Mouse (Mus musculus) gastrocnemius, postnatal 4 days (tissue): ENCODE data around the gene Setd2. TPM values are rescaled to one million over a fixed set of nuclear protein-coding genes. Genes with fewer than 3 reads are reported as not detected.

Experiments
- DNase-seq, 2 experiments: peaks; one replicate each; pipeline ENCODE4 v3.0.0; 2021 to 2022; ENCODE audit warnings: low spot score in 2 of 2, mixed read lengths in 2 of 2
- total RNA-seq, 2 experiments: library from RNA; stranded (reverse); gene quantifications; 2 replicates each; pipeline ENCODE4 v1.2.3; 2021

Setd2 gene
- total RNA-seq, 2 experiments from 2014 or later: 61.7 to 62.3 TPM

DNA sequence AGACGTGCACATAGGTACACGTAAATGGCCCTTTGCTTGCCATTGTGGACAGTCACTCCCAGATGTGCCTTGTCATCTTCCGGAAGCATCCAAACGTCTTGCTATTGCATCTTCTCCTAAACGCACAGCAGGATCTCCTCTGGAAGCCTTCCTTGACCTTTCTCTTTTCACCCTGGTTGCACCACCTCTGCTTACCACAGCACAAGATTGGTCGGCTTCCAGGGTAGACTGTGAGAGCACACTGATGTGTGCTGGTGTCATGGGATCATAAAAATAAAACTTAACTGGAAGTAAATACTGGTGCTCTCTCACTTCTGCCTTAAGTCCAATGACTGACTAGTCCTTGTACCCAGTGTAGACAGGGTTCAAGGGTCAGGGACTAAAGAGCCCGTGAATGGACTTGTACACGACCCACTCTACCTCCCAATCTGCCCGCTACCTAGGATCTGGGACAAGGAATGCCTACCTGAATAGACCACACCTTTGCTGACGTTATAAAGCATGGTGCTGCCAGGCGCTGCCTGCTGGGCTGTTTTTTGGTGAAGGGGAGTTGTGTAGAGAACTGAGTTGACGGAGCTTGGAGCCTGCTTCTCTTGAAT, 90.3 kb downstream of the Setd2 start:
- DNase-seq: no peak

DNA sequence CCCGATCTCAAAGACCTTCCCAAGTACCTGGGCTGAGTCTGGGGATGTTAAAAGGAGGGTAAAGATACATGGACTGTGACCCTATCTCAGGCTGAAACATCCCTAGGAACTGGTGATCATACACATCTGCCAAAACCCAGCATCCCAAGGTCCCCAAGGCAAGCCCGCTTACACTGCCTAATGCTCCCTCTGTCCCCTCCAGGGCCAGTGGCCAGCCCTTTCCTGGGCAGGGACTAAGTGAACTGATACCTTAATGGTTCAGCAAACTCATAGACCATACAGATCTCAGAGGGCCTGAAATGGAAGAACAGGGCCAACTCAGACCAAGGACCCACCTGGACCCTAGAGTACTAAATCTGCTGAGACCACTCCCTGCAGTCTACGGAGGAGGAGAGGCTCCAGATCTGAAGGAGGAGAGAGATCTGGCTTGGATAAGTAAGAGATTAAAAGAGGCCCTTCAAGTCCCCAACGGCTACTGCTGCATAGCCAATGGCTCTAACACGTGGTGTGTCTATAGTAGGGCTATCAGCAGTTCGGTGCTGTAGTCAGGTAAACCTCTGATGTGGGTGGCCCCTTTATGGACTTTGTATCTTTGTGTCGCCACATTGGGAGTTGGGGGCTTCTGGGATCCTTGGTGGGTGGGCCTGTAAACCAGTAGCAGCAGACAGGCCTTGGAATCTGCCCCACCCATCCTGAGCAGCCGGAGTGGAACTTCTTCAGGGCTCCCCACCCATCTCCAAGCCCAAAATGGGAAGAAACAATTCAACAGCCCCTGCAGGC, 91.2 kb downstream of the Setd2 start:
- no peak for DNase-seq

DNA sequence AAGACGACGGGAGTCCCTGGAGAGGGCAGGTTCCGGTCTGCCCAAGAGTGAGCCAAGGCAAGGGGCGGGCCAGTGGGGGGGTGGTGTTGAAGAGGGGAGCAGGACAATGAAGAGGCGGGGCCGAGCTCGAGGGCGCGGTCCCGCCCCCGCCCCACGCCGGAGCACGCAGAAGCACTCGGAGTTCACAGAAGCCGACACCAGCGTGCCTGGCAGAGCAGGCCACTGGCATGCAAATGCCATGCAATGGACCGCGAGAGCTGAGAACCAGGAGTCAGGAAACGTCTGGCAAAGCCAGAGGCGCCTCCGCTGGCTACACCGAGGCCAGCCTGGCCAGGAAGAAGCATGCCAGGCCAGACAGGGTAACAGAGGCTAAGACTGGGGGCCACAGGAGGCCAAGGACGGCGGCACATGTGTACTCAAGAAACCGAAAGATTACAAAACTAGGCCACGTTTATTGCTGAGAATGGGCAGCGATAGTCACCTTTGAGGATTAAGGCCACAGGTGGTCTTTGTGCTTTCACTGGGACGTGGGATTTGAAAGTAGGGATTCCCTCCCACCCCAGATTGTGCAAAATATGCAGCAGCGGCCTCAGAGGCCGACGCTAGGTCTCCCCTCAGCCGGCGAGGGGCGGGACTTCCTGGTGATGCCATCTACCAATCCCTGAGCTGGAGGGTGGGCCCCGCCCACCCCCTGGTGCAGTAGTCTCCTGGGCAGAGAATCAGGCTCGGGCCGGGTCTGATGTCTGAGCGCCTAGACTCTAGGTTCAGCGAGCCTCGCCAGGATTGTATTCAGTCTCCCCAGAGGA, 92.2 kb downstream of the Setd2 start, which contains the start of gene Nradd:
TSS of gene Nradd (minus strand) at position 92 of the 806 bp plus-strand sequence.
- peak; percentile 83 to 89 for DNase-seq

DNA sequence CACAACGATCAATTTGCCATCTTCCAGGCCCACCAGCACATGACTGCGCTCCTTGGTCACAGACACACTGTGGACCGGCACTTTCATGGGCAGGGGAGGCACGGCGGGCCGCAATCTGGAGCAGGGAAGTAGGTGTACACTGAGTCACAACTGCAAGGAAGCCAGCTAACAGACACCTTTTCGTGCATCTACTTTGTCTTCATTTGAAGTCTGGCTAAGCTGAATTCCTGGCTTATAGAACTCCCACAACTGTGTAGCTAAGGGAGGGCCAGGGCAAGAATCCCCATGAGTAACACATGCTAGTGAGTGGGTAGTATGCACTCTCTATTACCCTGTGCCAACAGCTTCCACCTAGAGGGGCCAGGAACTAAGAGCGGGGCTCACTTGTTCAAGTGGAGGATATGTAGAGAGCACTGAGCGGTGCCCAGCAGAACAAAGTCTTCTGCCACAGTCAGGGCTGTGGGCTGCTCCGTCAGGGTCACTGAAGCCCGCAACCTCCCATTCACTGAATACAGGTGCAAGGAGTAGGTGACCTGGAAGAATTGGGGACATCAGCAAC, 93.0 kb downstream of the Setd2 start:
- no peak for DNase-seq

DNA sequence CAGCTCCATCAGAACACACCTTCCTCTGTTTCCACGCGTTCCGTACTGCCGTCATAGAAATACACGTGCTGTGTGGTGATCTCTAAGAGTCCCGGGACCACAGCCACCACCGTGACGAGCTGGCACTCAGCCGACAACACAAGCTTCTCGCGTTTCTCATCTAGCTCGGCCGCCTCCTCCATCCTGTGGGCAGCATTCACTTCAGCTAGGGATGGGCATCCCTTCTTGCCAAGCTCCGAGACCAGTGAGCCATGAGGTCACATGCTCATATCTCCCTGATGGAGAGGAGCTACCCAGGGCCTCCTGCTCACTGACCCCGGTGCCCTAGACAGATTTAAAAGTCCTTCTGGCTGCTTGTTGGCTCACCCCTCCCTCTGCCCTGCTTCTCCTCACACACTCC, 97.8 kb downstream of the Setd2 start:
- DNase-seq: no peak

DNA sequence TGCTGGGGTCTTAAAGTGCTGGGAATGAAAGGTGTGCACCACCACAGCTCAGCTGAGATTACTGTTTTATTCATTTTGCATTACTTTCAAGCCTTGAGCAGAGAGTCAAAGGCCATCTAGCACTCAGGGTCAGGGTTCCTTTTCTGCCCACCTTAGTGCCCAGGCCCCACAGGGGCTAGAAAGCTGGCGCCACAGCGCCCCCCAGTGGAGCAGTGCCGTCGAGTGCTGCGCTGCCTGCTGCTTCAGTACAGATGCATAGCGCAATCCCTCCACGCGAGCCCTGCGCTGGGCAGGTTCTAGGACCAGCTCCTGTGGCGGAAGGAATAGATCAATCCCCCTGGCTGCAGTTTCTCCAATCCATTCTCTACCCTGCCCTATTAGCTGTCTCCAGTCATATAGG, 98.8 kb downstream of the Setd2 start:
- DNase-seq: peak in 1 of 2 experiments; percentile 56

DNA sequence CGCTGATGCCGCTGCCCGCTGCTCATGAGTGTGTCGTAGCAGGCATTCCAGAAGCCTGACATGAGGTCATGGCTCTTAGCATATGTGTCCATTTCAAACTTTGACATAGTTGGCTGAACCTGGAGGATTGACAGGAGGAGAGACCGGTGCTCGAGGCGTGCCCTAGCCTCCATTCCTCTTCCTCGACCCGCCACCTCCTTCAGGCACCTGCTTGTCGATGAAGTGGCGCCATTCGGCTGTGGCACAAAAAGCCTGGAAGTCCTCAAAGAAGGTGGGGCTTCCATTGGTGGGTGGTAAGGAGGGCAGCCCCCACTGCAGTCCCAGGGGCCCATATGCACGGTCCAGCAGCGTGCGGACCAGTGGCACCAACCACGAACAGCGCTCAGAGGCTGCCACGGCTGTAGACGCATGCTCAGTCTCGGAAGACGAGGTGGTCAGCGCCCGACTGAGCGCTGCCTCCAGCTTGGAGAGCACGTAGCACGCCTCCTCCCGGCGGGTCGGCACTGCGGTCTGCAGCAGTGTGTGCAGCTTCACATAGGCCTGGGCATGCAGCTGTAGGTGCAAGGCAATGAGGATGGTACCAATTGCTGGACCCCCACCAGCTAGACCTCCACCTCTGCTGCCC, 99.4 kb downstream of the Setd2 start:
- no peak for DNase-seq

DNA sequence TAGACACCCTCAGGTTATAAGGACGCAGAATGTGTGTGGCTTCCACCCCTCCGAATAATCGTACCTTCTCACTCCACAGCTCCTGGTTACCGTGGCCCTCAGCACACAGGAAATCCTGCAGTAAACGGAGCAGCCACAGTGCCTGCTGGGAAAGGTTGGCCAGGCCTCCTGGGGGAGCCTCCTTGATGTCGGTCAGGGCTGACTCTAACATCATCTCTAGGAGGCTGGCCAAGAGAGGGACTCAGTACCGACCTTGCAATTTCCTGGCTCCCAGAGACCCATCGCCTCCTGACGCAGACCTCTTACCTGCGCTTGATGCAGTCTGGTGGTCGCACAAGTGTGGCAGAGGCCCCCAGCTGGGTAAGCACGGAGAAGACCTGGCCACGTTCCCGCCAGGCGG, 100.3 kb downstream of the Setd2 start:
- no peak for DNase-seq

DNA sequence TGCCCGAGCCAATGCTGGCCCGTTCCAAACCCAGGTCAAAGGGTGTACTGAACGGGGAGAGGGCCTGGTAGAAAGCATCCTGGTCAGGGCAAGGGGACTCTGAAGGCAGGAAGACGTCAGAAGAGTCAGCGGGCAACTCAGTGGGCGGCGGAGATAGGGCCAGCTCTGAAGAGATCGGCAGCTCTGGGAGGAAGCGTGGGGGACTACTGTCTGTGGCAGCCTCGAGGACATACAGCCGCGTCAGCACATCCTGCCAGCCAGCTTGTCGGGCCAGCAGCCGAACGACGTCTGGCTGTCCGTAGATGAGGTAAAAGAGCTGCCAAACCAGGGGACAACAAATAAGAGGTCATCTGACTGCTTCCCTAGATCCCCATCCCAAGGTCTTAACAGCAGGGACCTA, 101.5 kb downstream of the Setd2 start:
- DNase-seq: no peak

DNA sequence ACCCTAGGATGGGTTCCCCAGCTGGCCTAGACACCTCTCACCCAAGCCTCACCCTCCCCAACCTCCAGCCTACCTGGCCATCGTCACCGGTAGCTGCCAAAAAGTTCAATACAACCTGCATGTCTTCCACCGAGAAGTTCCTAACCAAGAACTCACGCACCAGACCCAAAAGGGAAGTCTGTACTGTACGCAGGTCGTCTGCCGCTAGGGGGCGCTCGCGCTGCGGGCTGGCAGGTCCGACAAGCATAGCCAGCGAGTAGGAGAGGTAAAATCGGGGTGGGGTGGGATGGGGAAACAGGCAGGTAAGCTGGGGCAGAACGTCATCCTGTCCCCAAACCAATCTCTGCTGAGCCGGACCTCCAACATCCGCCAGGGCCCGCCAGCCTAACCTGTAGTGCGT, 102.8 kb downstream of the Setd2 start:
- peak; percentile 88 for DNase-seq

DNA sequence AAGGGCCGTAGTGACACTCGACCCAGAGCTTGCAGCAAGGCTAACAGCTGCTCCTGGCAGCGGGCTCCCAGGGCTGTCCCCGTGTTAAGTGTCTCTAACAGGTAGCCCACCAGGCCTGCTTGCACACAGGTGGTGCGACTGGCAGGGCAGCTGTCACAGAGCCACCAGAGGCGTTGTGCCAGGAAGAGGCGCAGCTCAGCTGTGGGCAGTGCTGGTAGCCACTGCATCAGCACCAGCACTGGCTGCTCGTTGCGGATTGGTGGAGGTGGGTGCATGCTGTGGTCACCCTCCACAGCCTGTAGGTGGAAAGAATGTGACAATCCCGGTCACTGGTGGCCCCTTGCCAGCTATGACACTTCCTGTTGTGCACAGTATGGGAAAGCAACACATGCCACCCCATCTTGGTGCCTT, 106.2 kb downstream of the Setd2 start:
- DNase-seq: no peak

DNA sequence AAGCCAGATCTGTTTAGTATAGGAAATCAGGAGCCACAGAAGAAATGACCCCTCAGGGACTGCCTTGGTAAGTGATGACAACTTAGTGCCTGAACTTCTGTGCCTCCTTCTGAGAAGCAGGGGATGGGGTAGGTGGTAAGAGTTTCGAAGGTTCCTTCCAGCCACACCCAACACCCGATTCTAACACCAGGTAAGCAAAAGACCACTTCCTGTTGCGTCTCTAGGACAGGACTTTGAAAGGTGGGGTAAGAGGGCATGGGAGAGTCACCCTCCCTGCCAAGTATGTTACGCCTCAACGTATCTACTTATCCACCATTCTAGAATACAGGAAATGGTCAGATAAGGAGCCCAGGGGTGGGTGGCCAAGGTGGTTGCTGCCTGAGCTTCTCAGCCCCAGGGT, 108.6 kb downstream of the Setd2 start:
- no peak for DNase-seq

DNA sequence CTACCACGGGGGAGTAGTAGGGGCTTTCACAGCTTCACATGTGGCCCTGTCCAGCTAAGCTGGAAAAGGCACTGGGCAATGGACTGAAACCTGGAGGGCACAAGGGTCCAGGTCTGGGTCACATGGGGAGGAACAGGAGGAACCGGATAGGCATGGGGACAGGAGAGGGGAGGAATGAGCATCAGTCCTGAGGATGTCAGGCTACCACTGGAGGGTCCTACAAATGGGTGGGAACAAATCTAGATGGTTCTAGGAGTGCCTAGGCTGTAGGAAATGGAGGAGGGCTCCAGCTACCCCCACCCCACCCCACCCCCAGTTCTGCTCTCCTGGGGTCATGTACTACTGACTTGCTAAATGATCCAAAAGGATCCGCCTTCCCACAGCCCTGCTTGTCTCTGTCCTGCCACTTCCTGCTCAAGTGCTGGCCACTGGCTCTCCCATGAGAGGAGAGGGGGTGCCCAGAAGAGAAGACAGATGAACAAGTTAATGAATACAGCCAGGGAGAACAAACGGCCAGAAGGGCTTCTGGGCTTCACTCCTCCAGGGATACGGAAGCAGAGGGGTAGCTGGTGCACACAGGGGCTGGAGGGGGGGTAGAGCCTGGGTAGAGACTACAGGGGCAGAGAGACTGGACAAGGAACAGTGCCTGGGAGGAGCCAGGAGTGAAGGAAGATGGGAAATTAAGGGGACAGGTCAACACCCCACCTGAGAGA, 110.6 kb downstream of the Setd2 start:
- DNase-seq: no peak

DNA sequence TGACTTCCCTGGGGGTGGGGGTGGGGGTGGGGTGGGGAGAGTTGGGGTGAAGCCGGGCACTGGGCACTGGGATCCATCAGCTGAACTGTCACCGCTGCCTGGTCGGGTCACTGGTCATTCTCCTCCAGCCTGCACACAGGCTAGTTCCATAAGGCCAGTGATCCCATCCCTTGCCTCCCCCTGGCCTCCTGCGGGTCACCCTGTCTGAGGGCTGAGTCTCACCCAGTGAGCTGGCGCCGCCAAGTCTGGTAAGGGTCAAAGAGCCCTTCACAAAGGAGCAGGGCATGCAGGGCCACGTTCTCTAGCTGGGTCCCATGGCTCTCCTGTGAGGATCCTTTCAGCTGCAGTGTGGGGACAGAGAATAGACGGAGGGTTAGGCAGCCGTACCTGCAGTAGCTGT, 111.4 kb downstream of the Setd2 start:
- no peak for DNase-seq

DNA sequence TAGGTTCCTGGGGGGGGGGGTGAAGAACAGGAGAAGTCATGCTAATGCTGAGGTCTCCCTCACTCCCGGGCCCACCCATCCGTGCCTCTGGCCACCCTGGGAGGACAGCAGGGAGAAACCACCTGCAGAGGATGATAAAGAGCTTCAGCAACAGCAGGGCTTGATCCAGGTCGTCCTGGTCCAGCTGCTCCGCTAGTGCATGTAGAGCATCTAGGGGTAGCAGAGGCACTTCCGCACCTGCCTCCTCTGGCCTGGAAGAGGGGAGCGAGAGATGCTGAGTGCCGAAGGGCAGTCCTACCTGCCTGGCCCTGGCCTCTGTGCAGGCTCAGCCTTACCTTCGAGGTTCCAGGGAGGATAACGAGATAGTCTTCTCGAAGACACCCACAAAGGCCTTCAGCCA, 111.9 kb downstream of the Setd2 start:
- no peak for DNase-seq

DNA sequence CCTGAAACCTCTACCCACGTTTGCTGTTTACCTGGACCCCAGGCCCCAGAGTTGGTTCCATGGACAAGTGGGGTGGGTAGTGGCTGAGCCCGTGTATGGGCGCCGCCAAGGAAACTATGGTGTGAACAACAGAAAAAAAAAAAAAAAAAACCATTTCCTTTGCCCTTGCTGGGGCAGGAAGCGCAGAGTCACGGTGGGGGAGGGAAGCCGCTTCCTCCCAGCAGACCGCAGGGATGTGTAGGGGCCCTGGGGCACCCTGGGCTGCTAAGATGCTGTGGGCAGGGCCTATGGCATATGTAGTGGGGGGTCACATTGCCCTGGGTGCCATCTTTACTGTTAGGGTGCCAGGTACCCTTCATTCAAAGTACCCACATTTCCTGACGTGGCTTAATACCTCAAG, 112.8 kb downstream of the Setd2 start:
- no peak for DNase-seq

DNA sequence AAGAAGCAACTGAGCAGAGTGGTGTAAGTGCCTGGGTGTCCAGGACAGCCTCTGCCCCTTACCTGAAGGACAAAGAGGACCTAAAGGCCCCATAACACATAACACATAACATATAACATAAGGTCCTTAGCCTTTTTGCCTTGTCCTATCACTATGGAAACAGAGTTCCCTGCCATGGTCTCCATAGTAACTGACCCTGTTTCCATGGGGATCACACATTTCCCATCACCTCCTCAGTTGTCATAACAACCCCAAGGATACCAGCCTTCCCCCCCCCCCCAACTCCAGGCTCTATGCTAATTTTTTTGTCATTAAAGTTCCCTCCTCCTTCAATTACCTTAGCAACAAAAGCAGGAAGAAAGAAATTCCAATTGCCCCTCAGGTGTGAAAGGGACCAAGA, 117.4 kb downstream of the Setd2 start:
- no peak for DNase-seq

DNA sequence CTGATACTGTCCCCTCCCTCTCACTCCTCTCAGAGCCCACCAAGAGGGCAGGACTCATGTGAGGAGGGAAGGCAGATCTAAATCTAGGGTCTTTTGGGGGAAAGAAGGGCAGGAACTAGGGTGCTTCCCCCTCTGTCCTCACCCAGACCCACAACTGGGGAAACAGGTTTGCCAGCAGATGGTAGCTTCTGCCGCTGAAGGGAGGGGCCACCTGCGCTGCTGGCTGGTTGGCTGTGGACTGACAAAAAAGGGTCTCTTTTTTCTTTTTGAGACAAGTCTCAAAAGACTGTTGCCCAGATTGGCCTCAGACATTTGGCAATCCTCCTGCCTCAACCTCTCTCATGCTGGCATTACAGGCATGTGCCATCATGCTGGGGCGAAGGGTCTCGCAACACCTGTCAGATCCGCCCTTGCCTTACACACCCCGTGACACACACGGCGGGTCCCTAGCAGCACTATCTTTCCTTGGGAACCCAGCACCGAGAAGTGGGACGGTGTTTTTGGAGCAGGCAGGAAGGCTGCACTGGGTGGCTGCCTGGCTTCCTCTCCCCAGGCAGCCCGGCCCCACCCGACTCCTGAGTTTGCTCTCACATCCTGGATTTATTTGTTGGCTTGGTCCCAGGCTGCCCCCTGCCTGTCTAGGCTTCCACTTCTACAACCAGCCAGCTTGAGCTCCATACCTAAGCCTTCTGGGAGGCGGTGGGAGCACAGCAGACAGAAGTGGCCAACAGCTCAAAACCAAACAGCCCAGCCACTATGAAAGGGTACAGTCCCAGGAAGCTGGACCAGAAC, 119.7 kb downstream of the Setd2 start:
- no peak for DNase-seq

DNA sequence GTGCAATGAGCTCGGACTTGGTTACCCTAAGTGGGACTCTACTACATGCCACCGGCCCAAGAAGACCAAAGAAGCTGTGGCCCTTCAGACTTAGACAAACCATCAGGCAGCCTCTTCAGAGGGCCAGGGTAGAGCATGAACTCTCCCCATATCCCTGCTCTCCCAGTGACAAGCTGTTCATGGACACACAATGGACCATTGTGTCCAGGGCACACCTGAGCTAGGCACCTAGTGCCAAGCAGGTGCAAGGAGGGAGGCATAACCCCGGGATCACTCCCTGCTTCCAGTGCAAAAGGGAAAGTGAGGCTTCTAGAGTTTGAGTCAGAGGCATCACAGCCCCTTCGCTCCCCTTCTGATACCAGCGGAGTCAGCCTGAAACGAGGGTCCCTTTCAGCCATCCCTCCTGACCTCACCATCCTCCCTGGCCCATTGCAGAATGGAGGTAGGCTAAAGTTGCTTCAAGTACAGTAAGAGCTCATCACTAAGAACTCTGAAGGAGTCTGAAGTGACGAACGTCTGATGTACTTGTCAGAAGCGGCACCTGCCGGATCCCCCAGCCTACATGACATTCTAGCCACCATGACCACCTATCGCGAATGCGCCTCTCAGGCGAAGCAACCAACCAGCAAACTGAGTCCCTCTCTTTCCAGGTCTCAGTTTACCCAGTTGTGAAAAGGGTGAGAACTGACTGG, 120.7 kb downstream of the Setd2 start:
- no peak for DNase-seq
